Mouse (Mus musculus): ENCODE results near the gene Armcx3. TPM values are rescaled to one million over a fixed set of nuclear protein-coding genes. Genes with fewer than 3 reads are reported as not detected.
"Not testable (repeated sequence)": the region's sequence is repeated elsewhere in the genome, so short reads cannot be mapped to it uniquely, and the experiment has no call there.

The Armcx3 gene
- polyA plus RNA-seq, 1 experiment: 11.7 TPM

- H3K4me3 ChIP-seq (ENCODE audit: insufficient read depth, low read depth, low read length); H3K4me1 ChIP-seq (ENCODE audit: control insufficient read depth, insufficient read depth, insufficient read length, low read length); H3K27ac ChIP-seq (replicated peaks; ENCODE audit: low read depth, low read length): not testable (repeated sequence)
These were observed 7.2 kb downstream of the Armcx3 start for GRCm38 (mm10) chrX:134763428-134764198.

GRCm38 (mm10) chrX:134787728-134788127, 31.3 kb downstream of the Armcx3 start:
- no peak overlapping the region for H3K4me3 ChIP-seq (ENCODE audit: insufficient read depth, low read depth, low read length)
- H3K27ac ChIP-seq (replicated peaks; ENCODE audit: low read depth, low read length): no peak overlapping the region

DNA sequence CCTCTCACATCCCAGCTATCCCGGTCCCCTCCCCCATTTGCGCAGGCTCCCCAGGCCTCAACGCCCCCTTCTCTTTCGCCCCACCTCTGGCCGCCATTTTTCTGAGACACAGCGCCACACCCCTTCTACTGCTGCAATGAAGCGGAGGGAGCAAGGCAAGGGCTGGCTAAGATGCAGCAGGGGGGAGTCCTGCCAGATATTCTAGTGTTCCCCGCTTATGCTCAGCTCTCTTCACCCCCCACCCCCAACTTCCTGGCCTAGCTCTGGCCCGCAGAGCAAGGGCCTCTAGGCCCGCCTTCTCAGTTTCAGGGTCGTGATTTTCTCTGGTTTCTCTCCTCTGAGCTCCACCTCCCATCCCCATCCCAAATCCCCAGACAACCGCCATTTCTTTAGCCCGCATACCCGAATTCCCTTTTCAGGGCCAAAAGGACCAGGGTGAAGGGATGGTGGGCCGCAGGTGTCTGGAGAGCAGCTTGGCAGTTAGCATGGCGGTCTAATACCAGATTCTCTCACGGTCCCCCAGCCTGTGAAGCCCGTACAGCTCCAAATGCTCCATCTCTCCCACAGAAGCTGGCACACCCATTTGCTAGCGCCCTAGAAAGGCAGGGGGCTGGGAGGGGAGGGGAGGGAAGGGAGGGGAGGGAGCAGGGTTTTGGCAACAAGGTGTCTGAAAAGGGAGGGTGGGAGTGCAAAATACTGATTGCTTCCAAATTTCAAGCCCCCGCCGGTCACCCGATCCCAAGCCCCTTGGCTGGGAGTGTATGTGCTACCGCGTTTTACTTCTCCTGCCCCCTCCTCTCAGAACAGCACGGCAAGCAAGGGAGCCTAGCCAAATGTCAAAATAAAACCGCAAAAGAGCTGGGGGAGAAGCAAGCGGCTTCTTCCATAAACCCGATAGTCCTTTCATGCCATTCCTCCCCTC, 51.7 kb downstream of the Armcx3 start:
- Histone ChIP-seq H3K4me1 (ENCODE audit: control insufficient read depth, insufficient read depth, insufficient read length, low read length) (no peaks in the 10 kb centered on the region), H3K27ac (replicated peaks; ENCODE audit: low read depth, low read length) (no peak overlapping the region), H3K4me3 (ENCODE audit: insufficient read depth, low read depth, low read length) (peak overlapping the region; percentile 67)

More at GRCm38 (mm10) chrX:134787728-134788127, 31.3 kb downstream of the Armcx3 start:
- H3K4me1 ChIP-seq (ENCODE audit: control insufficient read depth, insufficient read depth, insufficient read length, low read length): no peaks in the 10 kb centered on the region

GRCm38 (mm10) chrX:134808755-134809224, 52.4 kb downstream of the Armcx3 start, which contains the start of gene Armcx2:
Gene Armcx2, minus strand, starts transcription at chrX:134809221.
- Histone ChIP-seq H3K27ac (replicated peaks; ENCODE audit: low read depth, low read length) (no peak within 1 kb of the TSS), H3K4me3 (ENCODE audit: insufficient read depth, low read depth, low read length) (peak within 1 kb of the TSS; percentile 67), H3K4me1 (ENCODE audit: control insufficient read depth, insufficient read depth, insufficient read length, low read length) (no peaks in the 10 kb centered on the region)

Other genes with a start within 250 kb of the Armcx3 start
- 54.9 and 72.7 TPM in 2 replicates for gene Timm8a1, start 214.7 kb upstream of the Armcx3 start, polyA plus RNA-seq (2012; ENCODE audit: insufficient read depth, insufficient read length, missing spikeins)
- 0.79 and 1.4 TPM in 2 replicates for gene Btk, start 173.0 kb upstream of the Armcx3 start, polyA plus RNA-seq (2012; ENCODE audit: insufficient read depth, insufficient read length, missing spikeins)
- 283 and 306 TPM in 2 replicates for gene Rpl36a, start 170.9 kb upstream of the Armcx3 start, polyA plus RNA-seq (2012; ENCODE audit: insufficient read depth, insufficient read length, missing spikeins)
- 3.0 and 5.2 TPM in 2 replicates for gene Gla, start 155.5 kb upstream of the Armcx3 start, polyA plus RNA-seq (2012; ENCODE audit: insufficient read depth, insufficient read length, missing spikeins)
- gene Hnrnph2, start 155.4 kb upstream of the Armcx3 start, polyA plus RNA-seq (2012; ENCODE audit: insufficient read depth, insufficient read length, missing spikeins): 44.5 and 46.4 TPM in 2 replicates
- 0.40 and 0.67 TPM in 2 replicates for gene Armcx4, start 70.1 kb upstream of the Armcx3 start, polyA plus RNA-seq (2012; ENCODE audit: insufficient read depth, insufficient read length, missing spikeins)
- gene Armcx1, start 38.6 kb upstream of the Armcx3 start, polyA plus RNA-seq (2012; ENCODE audit: insufficient read depth, insufficient read length, missing spikeins): 4.3 and 8.5 TPM in 2 replicates
- 0.67 TPM in 1 of 2 replicates, not detected in the other for gene Armcx6, start 5.2 kb upstream of the Armcx3 start, polyA plus RNA-seq (2012; ENCODE audit: insufficient read depth, insufficient read length, missing spikeins)
- 2.4 and 3.0 TPM in 2 replicates for gene Armcx2, start 52.6 kb downstream of the Armcx3 start, polyA plus RNA-seq (2012; ENCODE audit: insufficient read depth, insufficient read length, missing spikeins)
- gene Nxf2, start 208.2 kb downstream of the Armcx3 start, polyA plus RNA-seq (2012; ENCODE audit: insufficient read depth, insufficient read length, missing spikeins): not detected in 2 replicates